Mouse (Mus musculus) cerebellum, adult 2 months (tissue): ENCODE measurements at regions not wholly inside any gene's neighbourhood (a gene's known extent, or its start where the extent isn't known, plus 50 kb on each side); places are given as distances from the start of the nearest gene placed in this dataset.

ENCODE experiments used
- CTCF ChIP-seq: fragments of 200-500 bp; IDR thresholded peaks from 2 replicates; pipeline ENCODE4 v1.5.1; 2011; ENCODE audit warnings: low read depth, mild to moderate bottlenecking, control low read depth, low read length, moderate library complexity, borderline replicate concordance; ENCODE audit not compliant: insufficient read depth
- POLR2A ChIP-seq: fragments of 200-500 bp; IDR thresholded peaks from 2 replicates; pipeline ENCODE4 v1.6.1; 2011; ENCODE audit warnings: low read length, control low read depth, borderline replicate concordance; ENCODE audit not compliant: insufficient read depth

DNA sequence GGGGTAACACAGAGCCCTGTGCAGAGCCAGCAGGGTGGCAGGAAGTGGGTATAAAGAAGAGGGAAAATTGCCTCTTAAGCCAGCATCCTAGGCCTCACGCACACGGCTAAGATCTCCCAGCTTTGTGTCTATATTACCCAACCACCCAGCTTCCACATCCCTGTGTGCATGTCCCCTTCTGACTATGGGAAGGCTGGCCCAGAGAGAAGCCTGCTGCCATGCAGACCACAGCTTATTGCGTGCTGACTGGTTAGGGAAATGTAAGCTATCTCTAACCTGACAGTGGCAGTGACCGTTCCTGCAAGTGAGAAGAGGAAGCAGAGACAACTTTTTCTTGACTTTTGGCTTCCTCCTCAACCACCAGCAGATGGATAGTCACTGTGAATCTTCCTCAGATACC lies 136.7 kb upstream of the Agap1 start:
- TF ChIP-seq POLR2A, result no peak
- no peak for TF ChIP-seq CTCF
